Mouse (Mus musculus) embryonic fibroblast, embryonic 13.5 days (primary cell): Measurements from ENCODE around the gene Adora1.

ENCODE experiments used
- CTCF ChIP-seq: IDR thresholded peaks from 2 replicates; pipeline ENCODE4 v1.5.1; 2011; ENCODE audit warnings: mild to moderate bottlenecking, control low read depth, low read length, moderate library complexity, borderline replicate concordance; ENCODE audit not compliant: insufficient read depth
- POLR2A ChIP-seq: IDR thresholded peaks from 2 replicates; pipeline ENCODE4 v1.6.1; 2011; ENCODE audit warnings: low read depth, mild to moderate bottlenecking, control low read depth, low read length, moderate library complexity

DNA sequence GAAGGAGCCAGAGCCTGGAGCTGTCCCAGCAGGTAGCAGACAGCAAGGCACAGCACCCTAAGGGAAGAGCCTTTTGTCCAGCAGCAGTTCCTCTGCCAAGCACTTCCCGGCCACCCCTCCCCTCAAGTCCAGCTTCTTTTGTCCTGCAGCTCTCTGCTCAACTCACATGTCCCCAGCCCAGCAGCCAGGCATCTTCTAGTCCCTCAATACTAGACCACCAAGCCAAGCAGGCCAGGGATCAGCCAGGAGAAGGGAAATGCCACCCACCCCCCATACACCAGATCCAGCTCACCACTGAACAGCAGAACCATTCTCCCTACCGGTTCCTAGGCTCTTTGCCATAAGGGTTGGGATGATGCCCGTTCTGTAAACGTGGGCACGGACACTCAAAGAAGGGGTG, 15.6 kb downstream of the Adora1 start:
- TF ChIP-seq POLR2A (no peak), CTCF (no peak)
